Mouse (Mus musculus): ENCODE measurements around the gene 1700028K03Rik. TPM values are rescaled to one million over a fixed set of nuclear protein-coding genes. Genes with fewer than 3 reads are reported as not detected.

1700028K03Rik gene
- polyA plus RNA-seq, 1 experiment from 2014 or later = 0.09 TPM

DNA sequence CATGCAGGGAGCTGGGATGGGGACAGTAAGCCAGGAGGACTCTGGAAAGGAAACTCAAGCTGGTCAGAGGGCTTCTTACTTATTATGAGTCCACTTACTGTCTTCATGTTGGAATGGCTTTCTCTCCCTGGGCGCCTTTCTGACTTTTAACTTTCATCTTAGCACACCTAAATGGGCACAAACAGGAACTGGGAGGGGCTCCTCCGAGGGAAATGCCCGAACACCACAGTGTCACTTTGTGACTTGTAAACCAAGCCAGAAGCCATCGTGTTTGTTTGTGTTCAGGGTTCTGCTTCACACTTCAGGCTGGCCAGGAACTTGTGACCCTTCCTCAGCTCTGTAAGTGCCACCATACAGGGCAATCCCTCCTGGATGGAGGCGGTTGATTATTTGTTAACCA is 19.8 kb downstream of the 1700028K03Rik start:
- 78% methylated on average over 5 of the region's 5 CpGs for WGBS
- Histone ChIP-seq H3K9ac (ENCODE audit: low read length) (no peak overlapping the region), H3K27me3 (ENCODE audit: control insufficient read depth, insufficient read depth, low read length) (no peaks in the 10 kb centered on the region), H3K4me2 (ENCODE audit: low read depth) (no peak overlapping the region), H3K4me3 (ENCODE audit: low read depth, low read length) (no peak overlapping the region), H3K4me1 (ENCODE audit: control insufficient read depth, insufficient read depth, low read length) (no peaks in the 10 kb centered on the region), H3K9me3 (ENCODE audit: control insufficient read depth, low read length) (no peaks in the 10 kb centered on the region), H3K27ac (ENCODE audit: low read depth, low read length) (no peak overlapping the region), H3K36me3 (ENCODE audit: control insufficient read depth, insufficient read depth, low read length) (peaks cover 1% of the 10 kb centered on the region)
- ATAC-seq (ENCODE audit: insufficient read depth, low FRiP score, low TSS enrichment) = no peak
- DNase-seq (ENCODE audit: low spot score) = no peak

DNA sequence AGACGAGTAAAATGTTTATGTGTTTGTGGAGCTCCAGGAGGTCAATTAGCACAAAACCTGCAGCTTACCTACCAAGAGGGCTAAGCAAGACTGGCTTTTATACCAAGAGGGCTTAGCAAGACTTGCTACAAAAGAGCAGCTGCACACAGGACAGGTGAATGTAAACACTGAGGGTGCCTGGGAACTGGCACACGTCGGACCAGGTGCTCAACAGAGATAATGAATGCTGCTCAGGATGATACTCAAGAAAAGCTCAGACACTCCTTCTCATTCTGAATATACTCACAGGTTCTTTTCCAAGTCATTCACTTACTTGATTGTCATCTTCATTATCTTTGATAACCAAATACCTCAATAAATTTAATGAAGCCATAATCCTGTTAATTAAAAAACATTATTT is 22.5 kb downstream of the 1700028K03Rik start:
- peaks cover 2% of the 10 kb centered on the region; the same call in 1 of the 2 replicates for H3K36me3 ChIP-seq (ENCODE audit: control insufficient read depth, insufficient read depth, low read length)
- no peaks in the 10 kb centered on the region for H3K4me1 ChIP-seq (ENCODE audit: control insufficient read depth, insufficient read depth, low read length)
- ATAC-seq (ENCODE audit: insufficient read depth, low FRiP score, low TSS enrichment) (no peak), DNase-seq (ENCODE audit: low spot score) (no peak)
- no peak overlapping the region for H3K4me2 ChIP-seq (ENCODE audit: low read depth)
- no peak overlapping the region for H3K27ac ChIP-seq (ENCODE audit: low read depth, low read length)
- no peak overlapping the region for H3K4me3 ChIP-seq (ENCODE audit: low read depth, low read length)
- H3K27me3 ChIP-seq (ENCODE audit: control insufficient read depth, insufficient read depth, low read length) = no peaks in the 10 kb centered on the region
- no peaks in the 10 kb centered on the region for H3K9me3 ChIP-seq (ENCODE audit: control insufficient read depth, low read length)
- WGBS = 89% methylated on average over 3 of the region's 3 CpGs
- no peak overlapping the region for H3K9ac ChIP-seq (ENCODE audit: low read length)

DNA sequence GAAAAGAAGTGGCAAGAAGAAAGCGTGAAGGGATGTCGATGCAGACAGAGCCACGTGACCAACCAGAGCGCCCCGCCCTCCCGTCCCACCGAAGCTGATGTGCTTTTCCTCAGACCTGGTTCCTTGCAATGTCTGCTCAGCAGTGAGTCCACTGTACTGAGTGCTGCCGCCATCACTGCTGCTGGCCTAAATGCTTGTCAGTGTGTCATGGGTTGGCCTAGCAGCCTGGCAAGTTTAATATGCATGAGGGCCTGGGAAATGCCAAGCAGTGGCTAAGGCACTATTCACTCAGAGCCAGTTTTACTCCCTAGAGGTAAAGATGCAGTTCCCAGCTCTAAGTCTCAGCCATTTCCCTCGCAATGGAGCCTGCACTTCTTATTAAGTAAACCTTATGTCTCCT is 34.6 kb downstream of the 1700028K03Rik start:
- DNase-seq (ENCODE audit: low spot score) (no peak), ATAC-seq (ENCODE audit: insufficient read depth, low FRiP score, low TSS enrichment) (no peak)
- H3K4me2 ChIP-seq (ENCODE audit: low read depth) = no peak overlapping the region
- no peak overlapping the region for H3K4me3 ChIP-seq (ENCODE audit: low read depth, low read length)
- WGBS = 98% methylated on average over 9 of the region's 9 CpGs
- no peaks in the 10 kb centered on the region for H3K4me1 ChIP-seq (ENCODE audit: control insufficient read depth, insufficient read depth, low read length)
- H3K27ac ChIP-seq (ENCODE audit: low read depth, low read length) = no peak overlapping the region
- H3K9me3 ChIP-seq (ENCODE audit: control insufficient read depth, low read length) = no peaks in the 10 kb centered on the region; the same call in 1 of the 2 replicates
- H3K36me3 ChIP-seq (ENCODE audit: control insufficient read depth, insufficient read depth, low read length) = peaks cover 2% of the 10 kb centered on the region; the same call in 1 of the 2 replicates
- H3K27me3 ChIP-seq (ENCODE audit: control insufficient read depth, insufficient read depth, low read length) = no peaks in the 10 kb centered on the region
- H3K9ac ChIP-seq (ENCODE audit: low read length) = no peak overlapping the region

DNA sequence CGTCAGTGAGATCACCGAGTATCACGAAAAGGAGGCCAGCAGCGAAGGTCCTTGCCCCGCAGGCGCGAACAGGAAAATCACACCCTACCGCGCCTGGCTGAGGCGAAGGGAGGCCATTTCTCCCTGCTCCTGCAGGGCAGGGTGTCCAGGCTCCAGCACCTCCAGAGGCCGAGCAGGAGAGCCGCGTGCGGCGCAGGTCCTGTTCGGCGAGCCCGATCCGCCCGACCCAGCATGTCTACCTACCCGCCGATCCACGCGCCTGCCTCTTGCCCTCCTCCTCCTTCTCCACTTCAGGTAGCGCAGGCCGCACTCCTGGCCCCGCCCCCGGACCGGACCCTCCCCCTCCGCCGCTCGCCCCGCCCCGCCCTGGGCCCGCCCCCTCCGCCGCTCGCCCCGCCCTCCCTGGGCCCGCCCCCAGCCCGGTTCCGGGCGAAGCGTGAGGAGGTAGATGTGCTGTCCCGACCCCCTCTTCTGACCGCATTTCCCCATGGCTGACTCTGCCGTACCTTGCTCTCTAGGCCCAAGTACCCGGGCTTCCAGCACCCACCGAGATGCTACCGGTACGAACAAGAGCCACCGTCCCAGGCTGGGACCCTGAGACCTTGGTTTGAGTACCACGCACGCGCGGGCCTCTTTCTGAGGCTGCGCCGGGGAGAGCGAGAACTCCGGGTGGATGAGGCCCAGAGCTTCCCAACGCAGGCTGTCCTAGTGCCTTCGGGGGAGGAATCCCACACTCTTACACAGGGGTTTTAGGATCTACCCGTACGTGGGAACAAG is 63.0 kb downstream of the 1700028K03Rik start, which contains the start of the genes Rpap2 and Glmn:
Gene Rpap2 (plus strand): TSS at position 73 of the 777 bp plus-strand sequence.
Gene Glmn (minus strand): TSS at position 588 of the 777 bp plus-strand sequence.
- H3K9me3 ChIP-seq (ENCODE audit: control insufficient read depth, low read length) = no peaks in the 10 kb centered on the region
- peak within 1 kb of the TSS; percentile 72 for H3K9ac ChIP-seq (ENCODE audit: low read length)
- H3K27ac ChIP-seq (ENCODE audit: low read depth, low read length) = peak within 1 kb of the TSS; percentile 57
- H3K4me3 ChIP-seq (ENCODE audit: low read depth, low read length) = peak within 1 kb of the TSS; percentile 67
- H3K4me1 ChIP-seq (ENCODE audit: control insufficient read depth, insufficient read depth, low read length) = no peaks in the 10 kb centered on the region
- ATAC-seq (ENCODE audit: insufficient read depth, low FRiP score, low TSS enrichment) (peak; percentile 96), DNase-seq (ENCODE audit: low spot score) (peak; percentile 91)
- no peaks in the 10 kb centered on the region for H3K27me3 ChIP-seq (ENCODE audit: control insufficient read depth, insufficient read depth, low read length)
- peak within 1 kb of the TSS; percentile 63 for H3K4me2 ChIP-seq (ENCODE audit: low read depth)
- whole genome bisulfite sequencing = under 1% methylated on average over 47 of the region's 64 CpGs
- H3K36me3 ChIP-seq (ENCODE audit: control insufficient read depth, insufficient read depth, low read length) = no peaks in the 10 kb centered on the region

DNA sequence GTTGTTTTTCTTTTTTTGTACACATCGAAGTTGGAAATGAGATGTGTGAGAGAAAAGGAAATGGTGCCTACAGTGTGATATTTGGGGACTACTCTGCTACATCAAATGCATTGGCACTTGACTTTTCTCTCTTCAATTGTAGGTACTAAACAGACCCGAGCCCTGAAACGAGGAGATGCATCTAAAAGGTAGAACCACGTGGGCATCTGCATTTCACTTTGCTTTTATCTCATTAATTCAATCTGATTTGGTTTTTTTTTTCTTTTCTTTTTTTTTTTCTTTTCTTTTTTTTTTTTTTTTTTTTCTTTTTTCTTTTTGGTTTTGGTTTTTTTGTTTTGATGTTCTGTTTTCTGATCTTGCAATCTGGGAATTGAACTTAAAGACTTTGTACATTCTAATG is 63.9 kb downstream of the 1700028K03Rik start:
- ATAC-seq (ENCODE audit: insufficient read depth, low FRiP score, low TSS enrichment) = no peak
- 20% methylated on average over 4 of the region's 4 CpGs for WGBS
- Histone ChIP-seq H3K4me2 (ENCODE audit: low read depth) (peak overlapping the region; percentile 63), H3K27ac (ENCODE audit: low read depth, low read length) (no peak overlapping the region), H3K27me3 (ENCODE audit: control insufficient read depth, insufficient read depth, low read length) (no peaks in the 10 kb centered on the region), H3K36me3 (ENCODE audit: control insufficient read depth, insufficient read depth, low read length) (no peaks in the 10 kb centered on the region), H3K9me3 (ENCODE audit: control insufficient read depth, low read length) (no peaks in the 10 kb centered on the region), H3K4me3 (ENCODE audit: low read depth, low read length) (peak overlapping the region; percentile 67), H3K4me1 (ENCODE audit: control insufficient read depth, insufficient read depth, low read length) (no peaks in the 10 kb centered on the region), H3K9ac (ENCODE audit: low read length) (no peak overlapping the region; the same call in 1 of the 2 replicates)
- no peak for DNase-seq (ENCODE audit: low spot score)

Other genes with a start within 250 kb of the 1700028K03Rik start
- 8.2 and 8.6 TPM in 2 replicates for gene Tgfbr3, start 245.1 kb upstream of the 1700028K03Rik start, polyA plus RNA-seq (2014; fragmentation: Nextera tagmentation; extraction: Ambion mirVana)
- 1.8 and 2.9 TPM in 2 replicates for gene Brdt, start 203.6 kb upstream of the 1700028K03Rik start, polyA plus RNA-seq (2014; fragmentation: Nextera tagmentation; extraction: Ambion mirVana)
- 1.4 and 1.7 TPM in 2 replicates for gene Ephx4, start 132.0 kb upstream of the 1700028K03Rik start, polyA plus RNA-seq (2014; fragmentation: Nextera tagmentation; extraction: Ambion mirVana)
- not detected in 2 replicates for gene Lpcat2b, start 103.2 kb upstream of the 1700028K03Rik start, polyA plus RNA-seq (2014; fragmentation: Nextera tagmentation; extraction: Ambion mirVana)
- gene Btbd8, start 96.7 kb upstream of the 1700028K03Rik start, polyA plus RNA-seq (2014; fragmentation: Nextera tagmentation; extraction: Ambion mirVana) = 7.7 and 7.8 TPM in 2 replicates
- gene Gm42669, start 27.1 kb upstream of the 1700028K03Rik start, polyA plus RNA-seq (2014; fragmentation: Nextera tagmentation; extraction: Ambion mirVana) = 0.09 and 0.44 TPM in 2 replicates
- gene Rpap2, start 62.7 kb downstream of the 1700028K03Rik start, polyA plus RNA-seq (2014; fragmentation: Nextera tagmentation; extraction: Ambion mirVana) = 19.6 and 22.1 TPM in 2 replicates
- gene Glmn, start 63.2 kb downstream of the 1700028K03Rik start, polyA plus RNA-seq (2014; fragmentation: Nextera tagmentation; extraction: Ambion mirVana) = 30.3 and 32.2 TPM in 2 replicates
- not detected in 2 replicates for gene Gfi1, start 191.3 kb downstream of the 1700028K03Rik start, polyA plus RNA-seq (2014; fragmentation: Nextera tagmentation; extraction: Ambion mirVana)

Measured in neural tube, embryonic 11.5 days (tissue).